Mouse (Mus musculus): ENCODE results near the gene Rere.
A peak's percentile ranks its signal among the peaks of the same experiment; 100 is the strongest.

DNA sequence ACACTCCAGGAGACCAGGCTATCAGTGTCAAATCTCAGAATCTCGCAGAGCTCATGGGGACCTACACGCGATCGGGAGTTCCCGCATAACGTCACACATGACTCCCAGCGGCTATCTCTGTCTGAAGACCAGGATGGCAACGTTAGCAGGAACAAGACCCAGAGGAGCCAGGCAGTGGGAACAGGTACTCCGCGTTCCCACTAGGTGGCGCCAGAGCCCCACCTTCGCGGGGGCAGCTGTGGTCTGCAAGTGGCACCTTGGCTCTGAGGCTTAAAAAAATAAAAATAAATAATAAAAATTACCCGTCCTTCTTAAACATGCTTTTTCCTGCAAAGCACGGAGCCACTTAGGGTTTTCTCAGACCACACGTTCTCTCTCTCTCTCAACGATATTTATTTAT is 374.5 kb downstream of the Rere start:
- TF ChIP-seq CTCF (IDR thresholded peaks at IDR 0.05) (peak; percentile 97), EP300 (IDR thresholded peaks at IDR 0.05) (peak; percentile 23; the same call in 1 of the 2 replicates)

Measured in lung, postnatal 0 days (tissue).